Mouse (Mus musculus) embryonic facial prominence, embryonic 11.5 days (tissue): ENCODE data around the gene Shc4. TPM values are rescaled to one million over a fixed set of nuclear protein-coding genes. Genes with fewer than 3 reads are reported as not detected.
A peak's percentile ranks its signal among the peaks of the same experiment; 100 is the strongest.

ENCODE experiments used
- ATAC-seq: fragments of 200-750 bp; cut with Nextera tagmentation; replicated peaks from 2 replicates; pipeline ENCODE4 v1.8.0; 2017; ENCODE audit warnings: low read depth; ENCODE audit not compliant: insufficient number of reproducible peaks, low FRiP score, low TSS enrichment
- DNase-seq: peaks from one replicate; pipeline ENCODE4 v3.0.0-alpha.2; 2015; ENCODE audit warnings: low spot score
- H3K27ac ChIP-seq: fragments of 300-500 bp; sonication (generic); replicated peaks from 2 replicates; pipeline ENCODE4 v1.5.1; 2014; ENCODE audit warnings: mild to moderate bottlenecking, low read depth, low read length, control low read depth
- H3K27me3 ChIP-seq: fragments of 300-500 bp; sonication (generic); 2 replicates; pipeline ENCODE4 v1.6.1; 2014; ENCODE audit warnings: mild to moderate bottlenecking, low read length, moderate library complexity, mixed read lengths; ENCODE audit not compliant: control insufficient read depth, insufficient read depth
- H3K36me3 ChIP-seq: fragments of 300-500 bp; sonication (generic); replicated peaks from 2 replicates; pipeline ENCODE4 v1.6.1; 2014; ENCODE audit warnings: low read depth, mild to moderate bottlenecking, low read length, moderate library complexity, mixed read lengths; ENCODE audit not compliant: control insufficient read depth, insufficient read depth
- H3K4me1 ChIP-seq: fragments of 300-500 bp; sonication (generic); 2 replicates; pipeline ENCODE4 v1.6.1; 2014; ENCODE audit warnings: low read length, mixed read lengths; ENCODE audit not compliant: control insufficient read depth, insufficient read depth
- H3K4me2 ChIP-seq: fragments of 300-500 bp; sonication (generic); 2 replicates; pipeline ENCODE4 v1.6.1; 2014; ENCODE audit warnings: low read depth, mild to moderate bottlenecking, control low read depth, low read length, moderate library complexity
- H3K4me3 ChIP-seq: fragments of 300-500 bp; sonication (generic); 2 replicates; pipeline ENCODE4 v1.5.1; 2014; ENCODE audit warnings: low read depth, low read length, control low read depth
- H3K9ac ChIP-seq: fragments of 300-500 bp; sonication (generic); replicated peaks from 2 replicates; pipeline ENCODE4 v1.6.1; 2014; ENCODE audit warnings: mild to moderate bottlenecking, control low read depth, low read length
- H3K9me3 ChIP-seq: fragments of 300-500 bp; sonication (generic); replicated peaks from 2 replicates; pipeline ENCODE4 v1.6.1; 2016; ENCODE audit warnings: mild to moderate bottlenecking, low read length, inconsistent platforms, mixed read lengths; ENCODE audit not compliant: control insufficient read depth
- WGBS: fragments of 180-500 bp; shearing (Covaris S2); extraction: QIAGEN DNeasy Blood & Tissue Kit; methylation state at CpG from one replicate; pipeline ENCODE4 v1.1.7; 2014; 5-methylcytosine and 5-hydroxymethylcytosine counted together
- polyA plus RNA-seq: library from polyadenylated mRNA; unstranded; fragments of >200 nt; fragmentation: Nextera tagmentation; extraction: Ambion mirVana; gene quantifications from 2 replicates; pipeline ENCODE4 v1.2.1, GENCODE M21; 2014

The Shc4 gene
- polyA plus RNA-seq = 1.2 and 1.3 TPM in 2 replicates

GRCm38 (mm10) chr2:125724086-125724430 is at the start of gene Shc4:
Gene Shc4, minus strand, starts transcription at chr2:125724148.
- Histone ChIP-seq H3K9me3 (no peaks in the 10 kb centered on the region), H3K36me3 (no peaks in the 10 kb centered on the region), H3K4me2 (peak within 1 kb of the TSS; percentile 96), H3K4me3 (peak within 1 kb of the TSS; percentile 49), H3K27me3 (peaks cover 24% of the 10 kb centered on the region), H3K27ac (no peak within 1 kb of the TSS), H3K9ac (peak within 1 kb of the TSS; percentile 50), H3K4me1 (no peaks in the 10 kb centered on the region)
- ATAC-seq (peak; percentile 58), DNase-seq (peak; percentile 65)
- under 1% methylated on average over 15 of the region's 15 CpGs for WGBS

GRCm38 (mm10) chr2:125765029-125765428 is 41.1 kb upstream of the Shc4 start:
- Histone ChIP-seq H3K4me1 (no peaks in the 10 kb centered on the region), H3K9me3 (no peaks in the 10 kb centered on the region), H3K27me3 (no peaks in the 10 kb centered on the region), H3K4me2 (no peak overlapping the region), H3K9ac (no peak overlapping the region), H3K27ac (no peak overlapping the region), H3K36me3 (peaks cover 2% of the 10 kb centered on the region), H3K4me3 (no peak overlapping the region)
- no peak for ATAC-seq
- 85% methylated on average over 3 of the region's 3 CpGs for WGBS
- no peak for DNase-seq

DNA sequence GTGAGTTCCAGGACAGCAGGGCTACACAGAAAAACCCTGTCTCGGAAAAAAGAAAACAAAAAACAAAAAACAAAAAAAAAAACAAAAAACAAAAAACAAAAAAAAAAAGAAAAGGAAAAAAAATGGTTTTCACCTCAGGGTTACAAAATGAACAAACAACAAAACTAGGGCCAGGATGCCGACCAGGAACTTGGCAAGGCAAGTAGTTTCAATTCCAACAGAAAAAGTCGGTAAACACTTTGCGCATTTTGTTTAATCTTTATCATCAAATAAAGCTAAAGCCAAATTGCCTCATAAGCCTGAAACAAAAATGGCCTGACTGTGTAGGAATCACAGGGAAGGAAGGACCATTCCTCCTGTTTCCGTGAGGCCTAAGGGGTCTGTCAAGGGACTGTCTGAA is 40.6 kb upstream of the Shc4 start:
- Histone ChIP-seq H3K36me3 (peaks cover 2% of the 10 kb centered on the region), H3K27me3 (no peaks in the 10 kb centered on the region), H3K9me3 (no peaks in the 10 kb centered on the region), H3K4me1 (no peaks in the 10 kb centered on the region), H3K27ac (no peak overlapping the region), H3K9ac (no peak overlapping the region), H3K4me3 (no peak overlapping the region), H3K4me2 (no peak overlapping the region)
- DNase-seq (no peak), ATAC-seq (no peak)
- WGBS = 94% methylated on average over 5 of the region's 5 CpGs

DNA sequence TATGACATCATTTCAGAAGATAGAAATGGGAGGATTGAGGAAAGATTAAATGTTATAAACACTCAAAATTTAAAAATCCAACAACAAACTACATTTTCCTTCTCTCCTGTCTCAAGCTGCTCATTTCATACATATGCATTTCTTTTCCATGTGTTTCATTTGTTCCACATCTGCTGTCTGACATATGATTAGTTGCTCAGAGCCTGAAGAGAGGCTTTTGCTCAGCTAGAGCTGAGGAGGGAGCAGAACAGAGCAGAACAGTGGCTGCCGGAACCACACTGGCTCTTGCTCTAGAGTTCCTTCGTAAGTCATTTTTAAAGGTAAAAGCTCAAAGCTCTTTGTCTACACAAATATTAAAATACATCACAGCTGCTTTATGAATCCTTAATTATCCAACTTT is 25.4 kb upstream of the Shc4 start:
- Histone ChIP-seq H3K36me3 (peaks cover 6% of the 10 kb centered on the region), H3K4me2 (no peak overlapping the region), H3K9me3 (no peaks in the 10 kb centered on the region), H3K4me3 (no peak overlapping the region), H3K9ac (no peak overlapping the region), H3K27me3 (no peaks in the 10 kb centered on the region), H3K4me1 (no peaks in the 10 kb centered on the region), H3K27ac (no peak overlapping the region)
- 95% methylated on average over 2 of the region's 2 CpGs for WGBS
- ATAC-seq (no peak), DNase-seq (no peak)

- H3K27me3 ChIP-seq = no peaks in the 10 kb centered on the region
- no peak overlapping the region for H3K9ac ChIP-seq
- no peak overlapping the region for H3K4me2 ChIP-seq
- no peak overlapping the region for H3K4me3 ChIP-seq
- no peaks in the 10 kb centered on the region for H3K4me1 ChIP-seq
- ATAC-seq (no peak), DNase-seq (no peak)
- H3K9me3 ChIP-seq = no peaks in the 10 kb centered on the region
- no peak overlapping the region for H3K27ac ChIP-seq
- 79% methylated on average over 6 of the region's 6 CpGs for WGBS
- H3K36me3 ChIP-seq = peaks cover 5% of the 10 kb centered on the region
Observed at GRCm38 (mm10) chr2:125739338-125739737, 15.4 kb upstream of the Shc4 start.

- no peak overlapping the region for H3K4me3 ChIP-seq
- no peak for ATAC-seq
- 82% methylated on average over 5 of the region's 5 CpGs for WGBS
- H3K4me2 ChIP-seq = no peak overlapping the region
- no peaks in the 10 kb centered on the region for H3K4me1 ChIP-seq
- no peaks in the 10 kb centered on the region for H3K9me3 ChIP-seq
- H3K27ac ChIP-seq = no peak overlapping the region
- no peak overlapping the region for H3K9ac ChIP-seq
- DNase-seq = no peak
- H3K27me3 ChIP-seq = no peaks in the 10 kb centered on the region
- H3K36me3 ChIP-seq = peaks cover 5% of the 10 kb centered on the region
Observed at GRCm38 (mm10) chr2:125738718-125739117, 14.8 kb upstream of the Shc4 start.

- H3K27ac ChIP-seq = no peak overlapping the region
- no peak for ATAC-seq
- no peak overlapping the region for H3K9ac ChIP-seq
- no peak for DNase-seq
- H3K36me3 ChIP-seq = peaks cover 2% of the 10 kb centered on the region
- no peaks in the 10 kb centered on the region for H3K9me3 ChIP-seq
- H3K4me3 ChIP-seq = no peak overlapping the region
- no peaks in the 10 kb centered on the region for H3K4me1 ChIP-seq
- H3K4me2 ChIP-seq = no peak overlapping the region
- no peaks in the 10 kb centered on the region for H3K27me3 ChIP-seq
Observed at GRCm38 (mm10) chr2:125736025-125736343, 12.0 kb upstream of the Shc4 start.

DNA sequence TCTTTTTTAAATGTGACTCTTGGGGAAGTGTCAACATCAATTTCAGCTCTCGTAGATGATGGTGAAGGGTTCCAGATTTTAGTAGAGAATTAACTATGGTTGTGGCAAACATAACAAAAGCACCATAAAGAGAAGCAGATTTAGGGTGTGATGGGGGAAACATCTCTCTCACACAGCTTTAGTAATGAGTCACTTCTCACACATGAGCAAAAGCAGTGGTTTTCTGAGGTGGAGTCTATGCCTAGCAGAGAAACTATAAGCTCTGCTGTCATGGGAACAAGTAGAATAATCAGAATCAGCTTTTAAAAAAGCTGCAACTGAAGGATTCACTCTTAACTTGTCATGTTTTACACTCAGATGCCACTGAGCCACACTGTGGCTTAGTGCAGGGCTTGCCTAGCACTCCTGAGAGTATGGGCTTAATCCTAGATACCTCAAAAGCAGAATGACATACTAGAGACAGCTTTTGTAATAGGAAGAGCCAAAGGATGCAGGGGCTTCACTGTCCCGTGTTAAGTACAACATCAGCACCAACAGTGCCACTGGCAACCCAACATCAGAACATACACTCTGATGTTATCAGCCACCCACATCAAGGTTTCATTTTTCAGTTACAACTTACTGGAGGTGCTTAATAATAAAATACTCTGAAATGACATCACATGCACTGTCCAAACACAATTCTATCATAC is 11.5 kb upstream of the Shc4 start:
- WGBS = 68% methylated on average over 2 of the region's 2 CpGs
- no peak overlapping the region for H3K9ac ChIP-seq
- H3K9me3 ChIP-seq = no peaks in the 10 kb centered on the region
- H3K4me2 ChIP-seq = no peak overlapping the region
- H3K36me3 ChIP-seq = peaks cover under 1% of the 10 kb centered on the region; the same call in 1 of the 2 replicates
- DNase-seq = no peak
- no peak overlapping the region for H3K27ac ChIP-seq
- H3K27me3 ChIP-seq = no peaks in the 10 kb centered on the region
- H3K4me3 ChIP-seq = no peak overlapping the region
- no peaks in the 10 kb centered on the region for H3K4me1 ChIP-seq
- no peak for ATAC-seq
